Mouse (Mus musculus): ENCODE results near the gene Rbp7. TPM values are rescaled to one million over a fixed set of nuclear protein-coding genes. Genes with fewer than 3 reads are reported as not detected.

Rbp7 gene
- not detected in 2 replicates for polyA plus RNA-seq (2015; fragmentation: Nextera tagmentation; extraction: Ambion mirVana)

GRCm38 (mm10) chr4:149454879-149455278, at the start of gene Rbp7:
Rbp7 (minus strand) TSS chr4:149454978.
- H3K4me2 ChIP-seq: no peak within 1 kb of the TSS
- ATAC-seq: no peak
- no peaks in the 10 kb centered on the region for H3K36me3 ChIP-seq (ENCODE audit: poor library complexity, severe bottlenecking)
- no peak within 1 kb of the TSS for H3K27ac ChIP-seq
- no peak within 1 kb of the TSS for H3K4me3 ChIP-seq
- no peak within 1 kb of the TSS for H3K9ac ChIP-seq
- H3K9me3 ChIP-seq (replicated peaks): no peaks in the 10 kb centered on the region
- H3K4me1 ChIP-seq: no peaks in the 10 kb centered on the region
- WGBS: 62% methylated on average over 8 of the region's 8 CpGs
- no peaks in the 10 kb centered on the region for H3K27me3 ChIP-seq

- Histone ChIP-seq H3K27ac (peak overlapping the region; percentile 74), H3K4me3 (no peak overlapping the region), H3K4me2 (no peak overlapping the region), H3K36me3 (ENCODE audit: poor library complexity, severe bottlenecking) (peaks cover 28% of the 10 kb centered on the region), H3K27me3 (no peaks in the 10 kb centered on the region), H3K9me3 (replicated peaks) (no peaks in the 10 kb centered on the region), H3K4me1 (peaks cover 17% of the 10 kb centered on the region), H3K9ac (no peak overlapping the region)
- no peak for ATAC-seq
- WGBS: 49% methylated on average over 5 of the region's 5 CpGs
Measured at GRCm38 (mm10) chr4:149504363-149504762, 49.6 kb upstream of the Rbp7 start.

DNA sequence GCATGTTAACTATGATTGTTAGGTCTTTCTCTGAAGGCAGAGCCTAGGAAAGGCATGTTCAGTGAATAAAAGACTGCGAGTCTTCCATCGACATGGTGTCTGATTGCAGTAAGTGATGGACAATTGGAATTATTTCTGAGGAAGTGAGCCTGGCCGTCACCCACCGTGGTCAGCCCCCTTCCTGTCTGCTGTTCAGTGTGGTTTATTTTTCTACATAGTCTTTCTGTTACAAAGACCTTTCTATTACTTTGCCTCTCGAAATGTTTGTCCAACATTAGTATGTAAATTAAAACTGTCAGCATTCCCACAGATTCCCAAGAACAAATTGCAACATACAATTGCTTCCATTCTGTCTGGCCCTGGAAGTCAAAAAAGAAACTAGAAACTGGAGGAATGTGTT, 45.0 kb upstream of the Rbp7 start:
- Histone ChIP-seq H3K4me3 (no peak overlapping the region), H3K36me3 (ENCODE audit: poor library complexity, severe bottlenecking) (peaks cover 67% of the 10 kb centered on the region), H3K27ac (no peak overlapping the region), H3K9me3 (replicated peaks) (no peaks in the 10 kb centered on the region), H3K27me3 (no peaks in the 10 kb centered on the region), H3K9ac (no peak overlapping the region), H3K4me2 (no peak overlapping the region), H3K4me1 (peaks cover 21% of the 10 kb centered on the region)
- ATAC-seq: no peak
- 64% methylated on average over 5 of the region's 5 CpGs for WGBS

DNA sequence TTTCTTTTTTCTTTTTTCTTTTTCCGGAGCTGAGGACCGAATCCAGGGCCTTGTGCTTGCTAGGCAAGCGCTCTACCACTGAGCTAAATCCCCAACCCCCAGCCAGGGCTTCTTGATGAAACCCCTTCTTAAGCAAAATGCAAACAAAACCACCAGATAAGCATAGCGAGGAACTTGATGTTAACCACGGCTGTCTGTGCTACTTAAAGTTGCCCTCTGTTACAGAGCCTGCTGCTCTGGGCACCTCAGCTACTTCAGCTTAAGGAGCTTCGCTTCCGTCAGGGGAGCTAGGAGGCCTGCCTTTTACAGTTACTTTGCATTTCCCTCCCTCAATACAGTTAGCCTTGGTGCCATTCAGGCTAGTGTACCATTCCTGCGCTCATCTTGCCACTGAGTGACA, 44.1 kb upstream of the Rbp7 start:
- peaks cover 76% of the 10 kb centered on the region for H3K36me3 ChIP-seq (ENCODE audit: poor library complexity, severe bottlenecking)
- ATAC-seq: no peak
- no peak overlapping the region for H3K4me3 ChIP-seq
- WGBS: 74% methylated on average over 8 of the region's 8 CpGs
- no peak overlapping the region for H3K27ac ChIP-seq
- no peaks in the 10 kb centered on the region for H3K9me3 ChIP-seq (replicated peaks)
- H3K27me3 ChIP-seq: no peaks in the 10 kb centered on the region
- H3K4me2 ChIP-seq: no peak overlapping the region
- H3K4me1 ChIP-seq: peaks cover 12% of the 10 kb centered on the region
- 0 out of 2 replicates have a peak overlapping the region, but pooled peaks have one; percentile 9 for H3K9ac ChIP-seq

DNA sequence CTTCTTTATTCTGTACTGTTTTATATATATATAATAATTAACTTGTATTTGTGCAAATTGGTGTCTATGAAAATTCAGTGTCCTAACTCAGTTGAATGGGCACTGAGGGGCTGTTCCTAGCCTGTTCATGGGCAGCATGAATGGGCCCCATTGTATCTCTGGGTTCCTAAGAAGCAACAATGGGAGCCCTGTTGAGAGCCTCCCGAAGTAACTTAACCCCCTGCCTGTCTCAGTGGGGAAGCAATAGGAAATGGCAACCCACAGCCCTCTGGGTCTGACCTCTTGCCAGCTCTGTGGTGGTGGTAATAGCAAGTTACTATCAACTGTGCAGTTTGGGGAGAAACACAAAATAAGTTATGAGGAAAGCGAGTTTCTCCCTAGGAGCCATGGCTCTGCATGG, 41.8 kb upstream of the Rbp7 start:
- Histone ChIP-seq H3K27ac (no peak overlapping the region), H3K36me3 (ENCODE audit: poor library complexity, severe bottlenecking) (peaks cover 83% of the 10 kb centered on the region), H3K27me3 (no peaks in the 10 kb centered on the region), H3K9ac (no peak overlapping the region; the same call in 1 of the 2 replicates), H3K4me2 (no peak overlapping the region), H3K4me3 (no peak overlapping the region), H3K9me3 (replicated peaks) (no peaks in the 10 kb centered on the region), H3K4me1 (peaks cover 12% of the 10 kb centered on the region)
- peak; percentile 51; the same call in 1 of the 2 replicates for ATAC-seq
- WGBS: 10% methylated on average over 2 of the region's 2 CpGs

- H3K4me3 ChIP-seq: no peak overlapping the region
- no peak for ATAC-seq
- H3K9me3 ChIP-seq (replicated peaks): no peaks in the 10 kb centered on the region
- H3K27me3 ChIP-seq: no peaks in the 10 kb centered on the region
- no peak overlapping the region for H3K9ac ChIP-seq
- no peak overlapping the region for H3K27ac ChIP-seq
- peaks cover 16% of the 10 kb centered on the region for H3K4me1 ChIP-seq
- peaks cover 80% of the 10 kb centered on the region for H3K36me3 ChIP-seq (ENCODE audit: poor library complexity, severe bottlenecking)
- no peak overlapping the region for H3K4me2 ChIP-seq
- 97% methylated on average over 3 of the region's 3 CpGs for WGBS
Measured at GRCm38 (mm10) chr4:149491151-149491550, 36.4 kb upstream of the Rbp7 start.

- Histone ChIP-seq H3K9me3 (replicated peaks) (no peaks in the 10 kb centered on the region), H3K36me3 (ENCODE audit: poor library complexity, severe bottlenecking) (peaks cover 68% of the 10 kb centered on the region), H3K4me2 (no peak overlapping the region), H3K4me1 (peaks cover 15% of the 10 kb centered on the region), H3K9ac (no peak overlapping the region), H3K27me3 (no peaks in the 10 kb centered on the region), H3K4me3 (no peak overlapping the region), H3K27ac (no peak overlapping the region)
- ATAC-seq: no peak
- WGBS: 94% methylated on average over 14 of the region's 14 CpGs
Measured at GRCm38 (mm10) chr4:149489415-149490240, 34.9 kb upstream of the Rbp7 start.

- no peak for ATAC-seq
Measured at GRCm38 (mm10) chr4:149487729-149488128, 33.0 kb upstream of the Rbp7 start.

DNA sequence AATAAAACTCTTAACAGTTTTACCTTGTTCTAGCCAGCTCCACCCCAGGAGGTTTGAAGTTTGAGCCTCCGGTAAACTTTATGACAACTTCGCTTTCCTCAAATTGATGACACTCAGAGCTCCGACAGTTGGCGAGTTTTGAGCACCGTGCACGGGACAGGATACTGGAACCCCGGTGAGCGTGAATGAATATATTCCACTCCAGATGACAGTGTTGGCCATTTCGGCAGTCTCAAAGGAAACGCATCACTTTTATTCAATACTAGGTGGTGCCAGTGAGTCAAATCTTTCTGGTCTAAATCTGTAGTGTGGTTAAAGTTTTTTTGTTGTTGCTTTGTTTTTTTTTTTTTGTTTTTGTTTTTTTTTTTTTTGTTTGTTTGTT, 31.0 kb upstream of the Rbp7 start:
- 2% methylated on average over 10 of the region's 10 CpGs for WGBS
- peak overlapping the region; percentile 78 for H3K4me2 ChIP-seq
- peak; percentile 6; the same call in 1 of the 2 replicates for ATAC-seq
- H3K9me3 ChIP-seq (replicated peaks): no peaks in the 10 kb centered on the region
- peaks cover 24% of the 10 kb centered on the region for H3K4me1 ChIP-seq
- peak overlapping the region; percentile 82 for H3K9ac ChIP-seq
- peak overlapping the region; percentile 55; the same call in 1 of the 2 replicates for H3K27ac ChIP-seq
- no peaks in the 10 kb centered on the region for H3K27me3 ChIP-seq
- peak overlapping the region; percentile 76 for H3K4me3 ChIP-seq
- H3K36me3 ChIP-seq (ENCODE audit: poor library complexity, severe bottlenecking): peaks cover 36% of the 10 kb centered on the region

More at GRCm38 (mm10) chr4:149487729-149488128, 33.0 kb upstream of the Rbp7 start:
- H3K4me2 ChIP-seq: no peak overlapping the region
- H3K27me3 ChIP-seq: no peaks in the 10 kb centered on the region
- H3K36me3 ChIP-seq (ENCODE audit: poor library complexity, severe bottlenecking): peaks cover 50% of the 10 kb centered on the region
- H3K9ac ChIP-seq: no peak overlapping the region
- 94% methylated on average over 12 of the region's 12 CpGs for WGBS
- H3K27ac ChIP-seq: no peak overlapping the region
- no peak overlapping the region for H3K4me3 ChIP-seq
- H3K4me1 ChIP-seq: peaks cover 24% of the 10 kb centered on the region
- no peaks in the 10 kb centered on the region for H3K9me3 ChIP-seq (replicated peaks)

DNA sequence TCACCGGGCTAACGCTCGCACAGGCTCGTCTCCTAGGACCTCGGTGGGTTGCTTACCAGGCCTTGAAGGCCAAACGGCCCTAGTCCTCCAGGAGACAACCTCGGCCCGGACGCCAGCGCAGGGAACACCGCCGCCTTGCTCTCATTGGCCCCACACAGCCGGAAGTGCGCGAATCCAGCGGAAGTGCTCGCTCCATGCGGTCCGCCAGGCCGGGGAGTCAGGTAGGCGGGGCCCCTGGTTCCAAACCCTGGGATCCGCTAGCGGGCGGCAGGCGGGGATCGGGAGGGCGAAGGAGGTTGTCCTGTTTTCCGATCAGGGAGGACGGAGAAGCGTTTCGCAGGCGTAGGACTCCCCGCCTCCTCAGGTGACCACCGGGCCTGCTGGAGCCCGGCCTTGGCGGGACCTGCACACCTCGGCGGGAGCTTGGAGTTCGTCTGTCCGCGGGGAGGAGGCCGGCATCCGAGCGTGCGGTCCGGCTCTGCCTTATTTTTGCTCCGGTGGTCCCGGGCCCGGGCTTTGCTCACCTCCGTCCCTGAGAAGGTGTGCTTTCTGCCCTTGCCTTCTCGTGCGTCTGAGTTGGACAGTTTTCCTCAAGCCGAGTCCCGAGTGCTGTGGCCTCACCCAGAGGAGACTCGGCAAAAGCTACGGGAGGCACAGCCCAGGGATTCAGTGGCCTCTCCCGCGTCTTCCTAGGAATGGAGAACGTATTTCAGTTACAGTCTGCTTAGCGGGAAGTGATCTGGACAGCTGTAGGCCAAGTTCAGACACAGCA, 30.5 kb upstream of the Rbp7 start, which contains the start of the genes Nmnat1 and Lzic:
TSS of gene Nmnat1 (minus strand) at position 150 of the 772 bp plus-strand sequence.
TSS of gene Lzic (plus strand) at position 177 of the 772 bp plus-strand sequence.
- Histone ChIP-seq H3K27me3 (no peaks in the 10 kb centered on the region), H3K36me3 (ENCODE audit: poor library complexity, severe bottlenecking) (peaks cover 33% of the 10 kb centered on the region), H3K4me1 (peaks cover 24% of the 10 kb centered on the region), H3K9ac (peak within 1 kb of the TSS; percentile 82), H3K4me2 (peak within 1 kb of the TSS; percentile 78), H3K4me3 (peak within 1 kb of the TSS; percentile 76), H3K27ac (peak within 1 kb of the TSS; percentile 58), H3K9me3 (replicated peaks) (no peaks in the 10 kb centered on the region)
- under 1% methylated on average over 59 of the region's 60 CpGs for WGBS
- peak; percentile 99 for ATAC-seq

- Histone ChIP-seq H3K27me3 (no peaks in the 10 kb centered on the region), H3K4me3 (peak overlapping the region; percentile 76), H3K36me3 (ENCODE audit: poor library complexity, severe bottlenecking) (peaks cover 26% of the 10 kb centered on the region), H3K4me1 (peaks cover 24% of the 10 kb centered on the region), H3K27ac (peak overlapping the region; percentile 58; the same call in 1 of the 2 replicates), H3K4me2 (peak overlapping the region; percentile 78), H3K9me3 (replicated peaks) (no peaks in the 10 kb centered on the region), H3K9ac (peak overlapping the region; percentile 82)
- WGBS: 54% methylated on average over 3 of the region's 3 CpGs
- no peak; the same call in 1 of the 2 replicates for ATAC-seq
Measured at GRCm38 (mm10) chr4:149484566-149484965, 29.8 kb upstream of the Rbp7 start.

- Histone ChIP-seq H3K27ac (no peak within 1 kb of the TSS), H3K4me2 (no peak within 1 kb of the TSS), H3K4me1 (no peaks in the 10 kb centered on the region), H3K4me3 (no peak within 1 kb of the TSS), H3K9ac (no peak within 1 kb of the TSS), H3K9me3 (replicated peaks) (no peaks in the 10 kb centered on the region), H3K27me3 (no peaks in the 10 kb centered on the region), H3K36me3 (ENCODE audit: poor library complexity, severe bottlenecking) (peaks cover 32% of the 10 kb centered on the region)
- 90% methylated on average over 11 of the region's 11 CpGs for WGBS
- no peak for ATAC-seq
Measured at GRCm38 (mm10) chr4:149477078-149477477, 22.3 kb upstream of the Rbp7 start, which contains the start of gene Tmem274. Tmem274 (plus strand) TSS chr4:149477378.

All from forebrain, embryonic 13.5 days (tissue).